Mouse (Mus musculus) heart, embryonic 16.5 days (tissue): ENCODE results near the gene Prpf8. TPM values are rescaled to one million over a fixed set of nuclear protein-coding genes. Genes with fewer than 3 reads are reported as not detected.

Source experiments
- ATAC-seq: fragments of 200-750 bp; cut with Nextera tagmentation; replicated peaks from 2 replicates; pipeline ENCODE4 v1.8.0; 2017; ENCODE audit warnings: moderate number of reproducible peaks; ENCODE audit not compliant: insufficient read depth, low FRiP score; ENCODE audit errors: extremely low read depth
- H3K27ac ChIP-seq: fragments of 300-500 bp; sonication (generic); 2 replicates; pipeline ENCODE4 v1.5.1; 2014; ENCODE audit warnings: mild to moderate bottlenecking, low read length, control low read depth, moderate library complexity
- H3K27me3 ChIP-seq: fragments of 300-500 bp; sonication (generic); 2 replicates; pipeline ENCODE4 v1.6.1; 2014; ENCODE audit warnings: low read length, mixed read lengths; ENCODE audit not compliant: control insufficient read depth, insufficient read depth
- H3K36me3 ChIP-seq: fragments of 300-500 bp; sonication (generic); 2 replicates; pipeline ENCODE4 v1.6.1; 2014; ENCODE audit not compliant: control insufficient read depth, insufficient read depth
- H3K4me1 ChIP-seq: fragments of 300-500 bp; sonication (generic); 2 replicates; pipeline ENCODE4 v1.6.1; 2014; ENCODE audit warnings: low read length, mixed read lengths; ENCODE audit not compliant: control insufficient read depth, insufficient read depth
- H3K4me2 ChIP-seq: fragments of 300-500 bp; sonication (generic); 2 replicates; pipeline ENCODE4 v1.6.1; 2014; ENCODE audit warnings: low read depth, mild to moderate bottlenecking, control low read depth, low read length
- H3K4me3 ChIP-seq: fragments of 300-500 bp; sonication (generic); 2 replicates; pipeline ENCODE4 v1.5.1; 2014; ENCODE audit warnings: mild to moderate bottlenecking, control low read depth, low read length
- H3K9ac ChIP-seq: fragments of 300-500 bp; sonication (generic); 2 replicates; pipeline ENCODE4 v1.6.1; 2014; ENCODE audit warnings: low read length, control low read depth
- H3K9me3 ChIP-seq: fragments of 300-500 bp; sonication (generic); replicated peaks from 2 replicates; pipeline ENCODE4 v1.6.1; 2016; ENCODE audit warnings: low read length; ENCODE audit not compliant: control insufficient read depth
- WGBS: fragments of 180-500 bp; shearing (Covaris S2); extraction: QIAGEN DNeasy Blood & Tissue Kit; methylation state at CpG from one replicate; pipeline ENCODE4 v1.1.7; 2014; 5-methylcytosine and 5-hydroxymethylcytosine counted together
- polyA plus RNA-seq: library from polyadenylated mRNA; unstranded; fragments of >200 nt; fragmentation: Nextera tagmentation; extraction: Ambion mirVana; gene quantifications from 2 replicates; pipeline ENCODE4 v1.2.1, GENCODE M21; 2015

The Prpf8 gene
- polyA plus RNA-seq: 31.4 and 34.1 TPM in 2 replicates

DNA sequence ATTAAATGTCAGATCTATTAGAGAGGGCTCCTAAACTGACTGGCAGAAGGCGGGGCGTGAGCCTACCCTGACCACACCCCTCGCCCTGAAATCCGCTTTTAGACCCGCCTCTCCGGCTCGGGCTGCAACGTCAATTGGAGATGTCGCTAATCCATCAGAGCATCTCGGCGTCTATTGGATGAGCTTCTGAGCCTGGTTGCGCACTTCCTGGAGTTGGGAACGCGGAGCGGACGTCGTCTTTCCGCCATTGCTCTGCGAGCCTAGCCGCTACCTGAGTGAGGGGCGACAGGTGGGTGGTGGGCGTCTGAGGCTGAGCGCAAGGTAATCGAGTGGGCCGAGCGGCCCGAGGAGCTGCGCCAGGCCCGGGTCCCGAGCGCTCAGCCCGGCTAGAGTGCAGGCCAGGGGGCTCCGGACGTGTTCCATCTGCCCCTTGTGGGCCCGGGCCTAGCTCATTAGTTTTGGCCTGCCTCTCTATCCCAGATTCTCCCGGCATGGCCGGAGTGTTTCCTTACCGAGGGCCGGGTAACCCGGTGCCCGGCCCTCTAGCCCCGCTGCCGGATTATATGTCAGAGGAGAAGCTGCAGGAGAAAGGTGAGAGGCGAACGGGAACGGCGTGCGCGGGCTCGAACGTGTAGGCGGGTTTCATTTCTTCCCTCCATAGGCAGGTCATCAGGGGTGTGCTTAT, at the start of gene Prpf8:
Gene Prpf8 (plus strand): TSS at position 216 of the 685 bp plus-strand sequence.
- no peaks in the 10 kb centered on the region; the same call in 1 of the 2 replicates for H3K27me3 ChIP-seq
- peak; percentile 100 for ATAC-seq
- no peaks in the 10 kb centered on the region for H3K9me3 ChIP-seq
- H3K27ac ChIP-seq: peak within 1 kb of the TSS; percentile 83
- WGBS: under 1% methylated on average over 52 of the region's 52 CpGs
- H3K9ac ChIP-seq: peak within 1 kb of the TSS; percentile 98
- peak within 1 kb of the TSS; percentile 99 for H3K4me2 ChIP-seq
- peaks cover 23% of the 10 kb centered on the region for H3K36me3 ChIP-seq
- H3K4me3 ChIP-seq: peak within 1 kb of the TSS; percentile 99
- H3K4me1 ChIP-seq: peaks cover 10% of the 10 kb centered on the region

DNA sequence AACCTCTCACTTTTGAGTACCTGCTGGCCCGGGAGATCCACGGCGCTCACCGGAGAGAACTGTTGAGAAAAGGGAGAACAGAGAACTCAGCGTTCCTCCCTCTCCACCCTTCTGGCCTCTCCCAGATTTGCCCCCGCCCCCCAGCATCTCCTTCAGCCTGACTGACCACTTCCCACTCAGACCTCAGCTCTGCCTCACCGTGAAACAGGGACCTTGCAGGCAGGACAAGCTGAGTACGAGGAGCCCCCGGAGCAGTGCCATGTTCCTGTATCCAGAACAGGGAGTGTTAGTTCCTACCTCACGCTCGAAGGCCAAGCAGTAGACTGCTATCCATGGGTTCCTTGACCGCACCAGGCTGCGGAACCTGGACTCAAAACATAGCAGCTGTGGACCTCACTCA, 48.4 kb upstream of the Prpf8 start:
- Histone ChIP-seq H3K4me1 (no peaks in the 10 kb centered on the region), H3K9ac (no peak overlapping the region), H3K4me2 (no peak overlapping the region), H3K9me3 (peaks cover 4% of the 10 kb centered on the region), H3K27me3 (no peaks in the 10 kb centered on the region; the same call in 1 of the 2 replicates), H3K27ac (no peak overlapping the region), H3K4me3 (no peak overlapping the region), H3K36me3 (0 out of 2 replicates have a peak, but pooled peaks cover 8% of the 10 kb centered on the region)
- WGBS: 85% methylated on average over 13 of the region's 13 CpGs
- ATAC-seq: no peak

DNA sequence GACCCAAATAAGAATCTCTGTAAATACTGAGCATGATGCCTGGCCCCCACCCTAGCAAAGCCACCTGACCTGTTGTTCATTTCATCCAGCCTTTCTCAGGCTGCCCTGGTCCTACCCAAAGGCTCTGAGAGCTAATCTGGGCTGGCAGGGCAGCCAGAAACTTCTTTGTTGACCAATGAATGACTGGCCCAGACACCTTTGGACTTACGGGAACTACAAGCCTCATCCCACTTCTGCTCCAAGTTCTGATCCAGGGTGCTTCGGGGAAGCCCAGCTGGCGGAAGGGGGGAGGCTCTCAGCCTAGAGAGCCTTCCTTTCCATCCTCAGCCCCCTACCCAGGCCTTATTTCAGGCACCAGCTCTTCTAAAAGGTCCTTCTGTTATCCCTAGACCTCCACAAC, 47.8 kb upstream of the Prpf8 start:
- Histone ChIP-seq H3K36me3 (0 out of 2 replicates have a peak, but pooled peaks cover 11% of the 10 kb centered on the region), H3K27ac (no peak overlapping the region), H3K27me3 (no peaks in the 10 kb centered on the region; the same call in 1 of the 2 replicates), H3K4me1 (no peaks in the 10 kb centered on the region), H3K9ac (no peak overlapping the region), H3K4me3 (no peak overlapping the region), H3K9me3 (peaks cover 4% of the 10 kb centered on the region), H3K4me2 (no peak overlapping the region)
- no peak for ATAC-seq
- 92% methylated on average over 3 of the region's 3 CpGs for WGBS

DNA sequence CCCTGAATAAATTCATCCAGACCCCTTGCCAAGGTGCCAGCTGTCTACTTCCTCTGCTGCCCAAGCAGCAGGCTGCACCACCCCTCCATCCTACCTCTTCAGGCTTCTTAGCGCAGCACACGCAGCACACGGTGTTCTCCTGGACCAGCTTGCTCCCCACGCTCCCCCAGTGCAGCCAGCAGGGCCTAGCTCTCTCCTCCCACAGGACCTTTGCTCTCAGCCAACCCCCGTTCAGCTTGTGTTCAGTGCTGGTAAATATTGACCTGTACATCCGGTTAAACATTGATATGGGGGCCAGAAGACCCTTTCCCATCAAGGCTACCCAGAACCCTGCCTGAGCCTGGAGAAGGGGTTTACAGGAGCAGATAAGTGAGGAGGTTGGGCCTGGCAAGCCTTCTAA, 47.3 kb upstream of the Prpf8 start, which contains the start of gene Serpinf2:
Gene Serpinf2 (minus strand): TSS at position 229 of the 400 bp plus-strand sequence.
- Histone ChIP-seq H3K27ac (no peak within 1 kb of the TSS), H3K4me3 (no peak within 1 kb of the TSS), H3K4me1 (no peaks in the 10 kb centered on the region)

DNA sequence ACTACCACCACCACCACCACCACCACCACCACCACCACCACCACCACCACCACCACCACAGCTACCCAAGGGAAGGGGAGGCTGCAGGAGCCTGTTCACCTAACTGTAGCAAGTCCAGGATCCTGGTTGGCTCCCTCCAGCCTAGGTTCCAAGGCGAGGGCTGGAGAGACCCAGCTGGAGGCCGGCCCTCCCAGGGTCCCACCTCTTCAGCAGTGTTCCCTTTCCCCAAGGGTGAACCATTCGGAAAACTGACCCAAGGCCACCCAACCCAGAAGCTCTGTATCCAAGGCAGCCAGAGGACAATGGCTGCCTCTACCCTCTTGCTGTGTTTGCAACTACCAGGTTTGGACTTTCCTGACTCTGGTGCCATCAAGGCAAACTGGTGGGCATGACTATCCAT, 46.7 kb upstream of the Prpf8 start:
- H3K4me3 ChIP-seq: no peak overlapping the region
- 0 out of 2 replicates have a peak, but pooled peaks cover 11% of the 10 kb centered on the region for H3K36me3 ChIP-seq
- WGBS: 96% methylated on average over 3 of the region's 3 CpGs
- no peak overlapping the region for H3K4me2 ChIP-seq
- H3K27me3 ChIP-seq: no peaks in the 10 kb centered on the region; the same call in 1 of the 2 replicates
- H3K9ac ChIP-seq: no peak overlapping the region
- ATAC-seq: no peak
- H3K4me1 ChIP-seq: no peaks in the 10 kb centered on the region
- no peak overlapping the region for H3K27ac ChIP-seq
- H3K9me3 ChIP-seq: no peaks in the 10 kb centered on the region

More for the DNA sequence above, 47.3 kb upstream of the Prpf8 start, which contains the start of gene Serpinf2:
- no peak within 1 kb of the TSS for H3K4me2 ChIP-seq
- no peak within 1 kb of the TSS for H3K9ac ChIP-seq
- 0 out of 2 replicates have a peak, but pooled peaks cover 11% of the 10 kb centered on the region for H3K36me3 ChIP-seq
- no peaks in the 10 kb centered on the region; the same call in 1 of the 2 replicates for H3K27me3 ChIP-seq
- no peak for ATAC-seq
- 87% methylated on average over 6 of the region's 6 CpGs for WGBS
- H3K9me3 ChIP-seq: peaks cover under 1% of the 10 kb centered on the region; the same call in 1 of the 2 replicates

DNA sequence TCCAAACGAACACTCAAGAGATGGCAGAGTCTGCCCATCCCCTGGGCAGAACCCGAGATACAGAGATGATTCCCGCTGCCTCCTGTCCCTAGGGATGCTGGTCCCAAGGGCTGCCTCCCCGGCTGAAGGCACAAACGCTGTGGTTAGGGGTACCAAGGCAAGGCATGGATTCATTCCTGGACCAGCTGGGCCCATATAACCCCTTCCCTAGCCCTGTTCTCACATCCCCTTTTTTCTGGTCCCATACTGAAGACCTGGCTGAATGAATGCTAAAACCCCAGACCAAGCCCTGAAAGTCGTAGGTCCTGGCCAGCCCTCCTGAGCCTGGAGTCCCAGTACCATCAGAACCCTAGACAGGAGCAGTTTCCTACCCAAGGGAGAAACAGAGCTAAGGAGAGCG, 45.6 kb upstream of the Prpf8 start:
- Histone ChIP-seq H3K27me3 (no peaks in the 10 kb centered on the region), H3K9ac (no peak overlapping the region), H3K4me1 (no peaks in the 10 kb centered on the region), H3K36me3 (0 out of 2 replicates have a peak, but pooled peaks cover 11% of the 10 kb centered on the region), H3K27ac (no peak overlapping the region), H3K4me2 (no peak overlapping the region), H3K9me3 (no peaks in the 10 kb centered on the region), H3K4me3 (no peak overlapping the region)
- WGBS: 84% methylated on average over 7 of the region's 7 CpGs
- ATAC-seq: no peak

DNA sequence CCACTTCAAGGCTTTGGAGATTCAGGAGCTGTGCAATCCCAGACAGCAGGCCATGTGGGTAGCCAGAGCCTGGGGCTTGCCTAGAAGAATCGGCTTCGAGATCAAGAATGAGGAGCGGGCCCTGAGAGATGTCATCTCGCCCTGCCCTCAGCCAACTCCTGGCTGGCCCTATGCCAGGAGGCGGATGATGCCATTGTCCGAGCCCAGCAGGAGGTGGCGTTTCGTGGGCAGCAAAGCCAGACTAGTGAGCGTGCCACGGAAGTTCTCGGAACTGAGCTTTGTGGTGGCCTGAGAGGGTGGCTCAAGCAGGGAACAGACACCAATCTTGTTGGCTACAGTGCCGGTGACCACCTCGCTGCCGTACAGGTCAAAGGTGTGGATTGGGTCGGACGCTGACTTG, 45.0 kb upstream of the Prpf8 start:
- Histone ChIP-seq H3K27me3 (no peaks in the 10 kb centered on the region), H3K27ac (no peak overlapping the region), H3K9me3 (no peaks in the 10 kb centered on the region), H3K9ac (no peak overlapping the region), H3K4me1 (no peaks in the 10 kb centered on the region), H3K36me3 (0 out of 2 replicates have a peak, but pooled peaks cover 11% of the 10 kb centered on the region), H3K4me2 (no peak overlapping the region), H3K4me3 (no peak overlapping the region)
- no peak for ATAC-seq
- 88% methylated on average over 16 of the region's 16 CpGs for WGBS

DNA sequence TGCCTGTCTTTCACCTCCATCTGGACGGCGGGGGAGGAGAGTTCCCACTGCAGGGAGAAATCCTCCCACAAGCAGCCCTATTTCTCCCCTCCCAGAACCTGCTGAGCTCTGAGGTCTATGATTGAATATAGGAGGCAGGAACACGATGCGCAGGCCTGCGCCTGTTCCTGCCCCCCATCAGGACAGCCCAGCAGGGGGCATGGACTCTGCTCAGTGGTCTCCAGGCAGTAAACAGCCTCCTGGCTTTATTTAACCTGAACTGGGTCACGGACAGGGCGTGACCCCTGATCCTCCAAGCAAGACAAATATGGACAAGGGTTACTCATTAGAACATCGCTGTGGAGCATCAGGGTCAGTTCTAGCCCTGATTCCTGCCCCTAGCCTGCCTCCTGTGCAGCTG, 42.9 kb upstream of the Prpf8 start:
- no peaks in the 10 kb centered on the region for H3K4me1 ChIP-seq
- H3K4me2 ChIP-seq: no peak overlapping the region
- H3K9me3 ChIP-seq: no peaks in the 10 kb centered on the region
- peaks cover 17% of the 10 kb centered on the region for H3K36me3 ChIP-seq
- 72% methylated on average over 8 of the region's 8 CpGs for WGBS
- no peak for ATAC-seq
- H3K27me3 ChIP-seq: no peaks in the 10 kb centered on the region
- H3K27ac ChIP-seq: no peak overlapping the region
- H3K9ac ChIP-seq: no peak overlapping the region
- H3K4me3 ChIP-seq: no peak overlapping the region

DNA sequence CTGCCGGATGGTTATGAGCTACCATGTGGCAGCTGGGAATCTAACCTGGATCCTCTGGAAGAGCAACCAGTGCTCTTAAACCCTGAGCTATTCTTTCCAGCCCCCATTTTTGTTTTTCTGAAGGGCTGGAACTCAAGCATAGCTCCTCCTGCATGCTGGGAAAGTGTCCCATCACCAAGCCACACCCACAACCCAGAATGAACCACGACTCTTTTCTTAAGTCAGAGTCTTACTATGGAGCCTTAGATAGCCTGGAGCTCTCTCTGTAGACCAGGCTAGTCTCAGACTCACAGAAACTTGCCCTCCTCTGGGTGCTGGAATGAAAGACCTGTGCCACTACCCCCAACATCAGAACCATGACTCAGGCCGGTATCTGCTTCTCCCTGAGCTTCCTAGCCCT, 38.0 kb upstream of the Prpf8 start:
- no peak overlapping the region for H3K4me2 ChIP-seq
- no peak overlapping the region for H3K4me3 ChIP-seq
- no peak for ATAC-seq
- H3K9ac ChIP-seq: no peak overlapping the region
- 77% methylated on average over 3 of the region's 3 CpGs for WGBS
- no peaks in the 10 kb centered on the region for H3K9me3 ChIP-seq
- H3K36me3 ChIP-seq: peaks cover 13% of the 10 kb centered on the region
- H3K27me3 ChIP-seq: no peaks in the 10 kb centered on the region
- H3K27ac ChIP-seq: no peak overlapping the region
- H3K4me1 ChIP-seq: peaks cover 3% of the 10 kb centered on the region
